In the genomic region with DNA sequence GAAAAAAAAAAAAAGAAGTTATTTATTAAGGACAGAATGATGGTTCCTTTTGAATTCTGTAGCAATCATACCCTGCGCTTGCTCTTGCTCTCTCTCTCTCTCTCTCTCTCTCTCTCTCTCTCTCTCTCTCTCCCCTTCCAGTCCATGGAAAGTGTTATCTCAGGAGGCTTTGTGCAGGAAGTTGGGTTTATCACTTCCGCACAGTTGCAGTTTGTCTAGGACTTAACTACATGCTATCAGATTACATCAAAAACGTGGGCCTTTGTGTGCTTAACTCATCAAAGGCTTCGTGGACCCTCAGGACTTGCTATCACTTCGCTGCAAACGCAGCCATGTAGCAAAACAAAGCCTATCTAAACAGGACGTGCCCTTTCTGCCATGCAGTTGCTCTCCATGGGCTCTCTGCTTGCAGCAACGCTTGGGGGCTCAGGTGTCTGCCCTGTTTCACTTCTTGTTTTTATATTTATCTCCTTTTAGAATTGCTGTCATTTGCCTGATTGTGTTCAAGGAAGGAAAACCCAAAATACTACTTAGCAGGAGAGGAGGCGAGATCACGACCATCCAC, we compare ENCODE assay signal across 10 mouse cellular contexts. TPM values are rescaled to one million over a fixed set of nuclear protein-coding genes. Genes with fewer than 3 reads are reported as not detected.
DNase-seq lines count a peak whose midpoint lies in the region; ATAC-seq lines count a peak whose summit lies in the region.
"Had no signal": no experiment of that assay in that cellular context is flagged by ENCODE, and none has a peak within 500 bp of the region (broad histone marks: within the 10 kb centered on the region; RNA-seq: fewer than 3 reads in every experiment).

No protein-coding gene starts in this region.

- H3K9me3 ChIP-seq in forebrain, embryonic 10.5 days: peaks cover 5% of the 10 kb centered on the region; the same call in 1 of the 2 replicates
- no peaks in the 10 kb centered on the region for H3K9me3 ChIP-seq in forebrain, embryonic 14.5 days (replicated peaks; ENCODE audit: control insufficient read depth, low read length)
- no peaks in the 10 kb centered on the region for H3K9me3 ChIP-seq in limb, embryonic 10.5 days (replicated peaks)
- no peaks in the 10 kb centered on the region for H3K9me3 ChIP-seq in kidney, embryonic 14.5 days (ENCODE audit: control insufficient read depth, low read length)

- no peaks in the 10 kb centered on the region for H3K36me3 ChIP-seq in forebrain, embryonic 10.5 days (replicated peaks)
- no peaks in the 10 kb centered on the region for H3K36me3 ChIP-seq in forebrain, embryonic 14.5 days (ENCODE audit: control insufficient read depth, insufficient read depth, low read length)
- no peaks in the 10 kb centered on the region for H3K36me3 ChIP-seq in limb, embryonic 10.5 days
- no peaks in the 10 kb centered on the region for H3K36me3 ChIP-seq in kidney, embryonic 14.5 days (ENCODE audit: control insufficient read depth, insufficient read depth, low read length)

- H3K9ac ChIP-seq in forebrain, embryonic 14.5 days (ENCODE audit: low read length): no peak overlapping the region
- H3K9ac ChIP-seq in kidney, embryonic 14.5 days (ENCODE audit: low read depth, low read length): no peak overlapping the region

- H3K27ac ChIP-seq in forebrain, embryonic 10.5 days: 0 out of 2 replicates have a peak overlapping the region, but pooled peaks have one; percentile 26
- H3K27ac ChIP-seq in forebrain, embryonic 14.5 days (ENCODE audit: low read depth, low read length): no peak overlapping the region
- H3K27ac ChIP-seq in limb, embryonic 10.5 days: 0 out of 2 replicates have a peak overlapping the region, but pooled peaks have one; percentile 47
- H3K27ac ChIP-seq in kidney, embryonic 14.5 days (ENCODE audit: low read depth, low read length): no peak overlapping the region
- H3K27ac ChIP-seq: kidney, postnatal 0 days had no signal

- H3K4me1 ChIP-seq in forebrain, embryonic 10.5 days: peaks cover 6% of the 10 kb centered on the region
- H3K4me1 ChIP-seq in forebrain, embryonic 14.5 days (ENCODE audit: control insufficient read depth, insufficient read depth, low read length): no peaks in the 10 kb centered on the region
- peaks cover 7% of the 10 kb centered on the region; the same call in 1 of the 2 replicates for H3K4me1 ChIP-seq in limb, embryonic 10.5 days
- H3K4me1 ChIP-seq in kidney, embryonic 14.5 days (ENCODE audit: control insufficient read depth, insufficient read depth, low read length): 0 out of 2 replicates have a peak, but pooled peaks cover 5% of the 10 kb centered on the region

- DNase-seq in forebrain, embryonic 10.5 days (ENCODE audit: extremely low spot score, low spot score): no peak
- no peak for DNase-seq in forebrain, embryonic 14.5 days (ENCODE audit: low spot score)
- peak; percentile 18 for DNase-seq in brain, adult 2 months (ENCODE audit: low read depth, low spot score)
- no peak for DNase-seq in limb, embryonic 10.5 days (ENCODE audit: low spot score)
- DNase-seq in testis, postnatal 10 days (ENCODE audit: low spot score): no peak
- DNase-seq in right cerebral cortex, postnatal 25 days: no peak
- DNase-seq: adrenal gland, postnatal 25 days had no signal

- 58% methylated on average over 10 of the region's 10 CpGs for WGBS in forebrain, embryonic 10.5 days
- WGBS in forebrain, embryonic 14.5 days: 65% methylated on average over 10 of the region's 10 CpGs
- 39% methylated on average over 10 of the region's 10 CpGs for WGBS in limb, embryonic 10.5 days
- 18% methylated on average over 10 of the region's 10 CpGs for WGBS in kidney, embryonic 14.5 days

- ATAC-seq in forebrain, embryonic 14.5 days: no peak
- ATAC-seq in monocyte, adult 5-6 weeks (replicated peaks; ENCODE audit: insufficient number of reproducible peaks, low FRiP score, low TSS enrichment, poor library complexity, severe bottlenecking): 0 out of 2 replicates have a peak, but pooled peaks have one; percentile 10
- no peak for ATAC-seq in kidney, embryonic 14.5 days (ENCODE audit: low FRiP score, low TSS enrichment)

- no peaks in the 10 kb centered on the region for H3K27me3 ChIP-seq in forebrain, embryonic 10.5 days (ENCODE audit: poor library complexity, severe bottlenecking)
- no peaks in the 10 kb centered on the region for H3K27me3 ChIP-seq in forebrain, embryonic 14.5 days (replicated peaks; ENCODE audit: control insufficient read depth, insufficient read depth, low read length)
- H3K27me3 ChIP-seq in limb, embryonic 10.5 days (ENCODE audit: low read depth, poor library complexity, severe bottlenecking): no peaks in the 10 kb centered on the region
- no peaks in the 10 kb centered on the region for H3K27me3 ChIP-seq in kidney, embryonic 14.5 days (ENCODE audit: control insufficient read depth, insufficient read depth, low read length)

- no peak overlapping the region for H3K4me2 ChIP-seq in forebrain, embryonic 14.5 days (ENCODE audit: low read length)
- no peak overlapping the region for H3K4me2 ChIP-seq in kidney, embryonic 14.5 days (replicated peaks; ENCODE audit: low read depth, low read length)

- H3K4me3 ChIP-seq in forebrain, embryonic 10.5 days: no peak overlapping the region
- H3K4me3 ChIP-seq in forebrain, embryonic 14.5 days (ENCODE audit: low read depth, low read length): no peak overlapping the region
- H3K4me3 ChIP-seq in limb, embryonic 10.5 days: no peak overlapping the region
- no peak overlapping the region for H3K4me3 ChIP-seq in kidney, embryonic 14.5 days (ENCODE audit: low read length)

RNA-seq across cellular contexts. Expression of a gene that starts 56.2 kb away (rescaled TPM):
- polyA plus RNA-seq in forebrain, embryonic 10.5 days (2016; fragmentation: Nextera tagmentation; extraction: Ambion mirVana): 9.3 and 9.6 TPM in 2 replicates
- 23.2 and 29.9 TPM in 2 replicates for polyA plus RNA-seq in forebrain, embryonic 14.5 days (2014; fragmentation: Nextera tagmentation; extraction: Ambion mirVana)
- polyA plus RNA-seq in limb, embryonic 10.5 days (2016; fragmentation: Nextera tagmentation; extraction: Ambion mirVana): 7.2 and 7.3 TPM in 2 replicates
- 70.9 to 85.0 TPM (median 76.3 TPM) in 3 replicates for total RNA-seq in monocyte, adult 5-6 weeks (2017)
- polyA plus RNA-seq in kidney, embryonic 14.5 days (2014; fragmentation: Nextera tagmentation; extraction: Ambion mirVana): 14.2 and 26.8 TPM in 2 replicates

RNA-seq across cellular contexts. Expression of a gene that starts 59.4 kb away (rescaled TPM):
- polyA plus RNA-seq in forebrain, embryonic 10.5 days (2016; fragmentation: Nextera tagmentation; extraction: Ambion mirVana): 4.2 and 6.3 TPM in 2 replicates
- 1.8 and 2.5 TPM in 2 replicates for polyA plus RNA-seq in forebrain, embryonic 14.5 days (2014; fragmentation: Nextera tagmentation; extraction: Ambion mirVana)
- 6.8 and 7.2 TPM in 2 replicates for polyA plus RNA-seq in limb, embryonic 10.5 days (2016; fragmentation: Nextera tagmentation; extraction: Ambion mirVana)
- total RNA-seq in monocyte, adult 5-6 weeks (2017): 52.2 to 59.3 TPM (median 53.1 TPM) in 3 replicates
- 11.5 and 11.6 TPM in 2 replicates for polyA plus RNA-seq in kidney, embryonic 14.5 days (2014; fragmentation: Nextera tagmentation; extraction: Ambion mirVana)

Comparison
In these comparisons a context has a peak if more than half of its experiments do, and no peak if none do; other contexts are left out.
1. H3K27ac ChIP-seq: peak in forebrain, embryonic 10.5 days (single experiment) and limb, embryonic 10.5 days (single experiment); none in forebrain, embryonic 14.5 days (single experiment) and kidney, embryonic 14.5 days (single experiment).